Mouse (Mus musculus) intestine, postnatal 0 days (tissue): ENCODE data around the gene Scly. TPM values are rescaled to one million over a fixed set of nuclear protein-coding genes. Genes with fewer than 3 reads are reported as not detected.

ENCODE experiments used
- ATAC-seq: fragments of 200-750 bp; cut with Nextera tagmentation; 2 replicates; pipeline ENCODE4 v1.8.0; 2017; ENCODE audit warnings: mild to moderate bottlenecking, moderate TSS enrichment, moderate library complexity
- H3K27ac ChIP-seq: fragments of 300-500 bp; sonication (generic); 2 replicates; pipeline ENCODE4 v1.5.1; 2014; ENCODE audit warnings: mild to moderate bottlenecking, low read depth, low read length, moderate library complexity
- H3K27me3 ChIP-seq: fragments of 300-500 bp; sonication (generic); replicated peaks from 2 replicates; pipeline ENCODE4 v1.6.1; 2014; ENCODE audit warnings: low read length, mixed read lengths; ENCODE audit not compliant: control insufficient read depth, insufficient read depth
- H3K36me3 ChIP-seq: fragments of 300-500 bp; sonication (generic); 2 replicates; pipeline ENCODE4 v1.6.1; 2014; ENCODE audit warnings: mild to moderate bottlenecking, moderate library complexity; ENCODE audit not compliant: control insufficient read depth, insufficient read depth
- H3K4me1 ChIP-seq: fragments of 300-500 bp; sonication (generic); replicated peaks from 2 replicates; pipeline ENCODE4 v1.6.1; 2014; ENCODE audit warnings: antibody characterized with exemption, low read length, mixed read lengths; ENCODE audit not compliant: control insufficient read depth, insufficient read depth
- H3K4me2 ChIP-seq: fragments of 300-500 bp; sonication (generic); replicated peaks from 2 replicates; pipeline ENCODE4 v1.6.1; 2014; ENCODE audit warnings: low read depth, mild to moderate bottlenecking, moderate library complexity
- H3K4me3 ChIP-seq: fragments of 300-500 bp; sonication (generic); 2 replicates; pipeline ENCODE4 v1.5.1; 2014; ENCODE audit warnings: low read depth, low read length
- H3K9ac ChIP-seq: fragments of 300-500 bp; sonication (generic); 2 replicates; pipeline ENCODE4 v1.6.1; 2014; ENCODE audit warnings: mild to moderate bottlenecking, low read depth, low read length
- H3K9me3 ChIP-seq: fragments of 300-500 bp; sonication (generic); 2 replicates; pipeline ENCODE4 v1.6.1; 2016; ENCODE audit warnings: mixed run types; ENCODE audit not compliant: control insufficient read depth
- CTCF ChIP-seq: sonication (generic); IDR thresholded peaks from 2 replicates; pipeline ENCODE4 v1.5.1; 2016; ENCODE audit warnings: low read depth, mild to moderate bottlenecking, control low read depth, antibody characterized with exemption, moderate library complexity
- WGBS: fragments of 180-500 bp; shearing (Covaris S2); extraction: QIAGEN DNeasy Blood & Tissue Kit; methylation state at CpG from one replicate; pipeline ENCODE4 v1.1.7; 2014; 5-methylcytosine and 5-hydroxymethylcytosine counted together
- polyA plus RNA-seq: library from polyadenylated mRNA; unstranded; fragments of >200 nt; fragmentation: Nextera tagmentation; extraction: Ambion mirVana; gene quantifications from 2 replicates; pipeline ENCODE4 v1.2.1, GENCODE M21; 2015

Gene Scly
- polyA plus RNA-seq, 1 experiment from 2014 or later: 20.2 TPM

DNA sequence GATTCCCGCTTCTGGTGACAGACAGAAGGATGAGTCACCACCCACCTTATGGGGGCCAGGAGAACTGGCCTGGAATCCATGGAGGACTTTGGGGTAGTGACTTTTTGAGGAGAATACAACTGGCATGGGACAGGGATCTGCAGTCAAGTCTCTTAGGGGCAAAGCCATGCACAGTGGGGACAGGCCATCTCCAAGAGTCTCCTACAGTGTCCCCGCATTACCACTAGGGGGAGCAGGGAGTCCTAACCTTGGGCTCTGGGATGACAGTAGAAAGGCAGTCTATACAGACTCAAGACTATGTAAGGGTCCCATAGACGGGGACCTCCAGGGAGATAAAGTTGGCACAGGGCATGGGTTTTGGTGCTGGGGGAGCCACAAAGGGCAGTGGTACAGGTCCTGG, 48.8 kb downstream of the Scly start:
- peak; percentile 93 for TF ChIP-seq CTCF
- no peaks in the 10 kb centered on the region for H3K9me3 ChIP-seq
- 36% methylated on average over 3 of the region's 3 CpGs for WGBS
- no peak overlapping the region for H3K9ac ChIP-seq
- H3K27me3 ChIP-seq: peaks cover 39% of the 10 kb centered on the region
- no peaks in the 10 kb centered on the region for H3K4me1 ChIP-seq
- H3K27ac ChIP-seq: no peak overlapping the region
- H3K4me2 ChIP-seq: no peak overlapping the region
- no peaks in the 10 kb centered on the region for H3K36me3 ChIP-seq
- no peak overlapping the region for H3K4me3 ChIP-seq
- ATAC-seq: peak; percentile 42; the same call in 1 of the 2 replicates

DNA sequence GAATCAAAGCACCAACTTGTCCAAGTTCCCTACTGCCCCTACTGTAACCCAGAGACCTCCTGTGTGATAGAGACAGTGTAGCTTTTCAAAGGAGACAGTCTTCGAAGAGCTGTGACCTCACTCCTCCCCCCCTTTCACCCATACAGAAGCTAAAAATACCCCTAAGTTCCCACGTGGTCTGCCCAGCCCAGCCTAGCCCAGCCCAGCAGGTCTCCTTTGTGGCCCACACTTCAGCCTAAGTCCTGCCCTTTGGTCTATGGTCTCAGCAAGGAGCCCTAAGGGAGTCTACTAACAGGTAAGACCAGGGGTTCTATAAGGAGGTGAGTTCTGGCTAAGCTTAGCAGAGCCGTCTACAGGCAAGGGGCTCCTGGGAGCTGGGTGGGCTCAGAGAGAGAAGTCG, 52.7 kb downstream of the Scly start, which contains the start of gene Klhl30:
Klhl30 (plus strand) TSS at position 176 of the 400 bp plus-strand sequence.
- no peak for TF ChIP-seq CTCF
- 58% methylated on average over 4 of the region's 4 CpGs for WGBS
- no peak for ATAC-seq
- no peaks in the 10 kb centered on the region for H3K36me3 ChIP-seq
- H3K27me3 ChIP-seq: peaks cover 13% of the 10 kb centered on the region; the same call in 1 of the 2 replicates
- no peaks in the 10 kb centered on the region for H3K4me1 ChIP-seq
- no peak within 1 kb of the TSS for H3K4me2 ChIP-seq
- no peak within 1 kb of the TSS for H3K4me3 ChIP-seq
- no peak within 1 kb of the TSS for H3K9ac ChIP-seq
- H3K9me3 ChIP-seq: no peaks in the 10 kb centered on the region
- H3K27ac ChIP-seq: no peak within 1 kb of the TSS

DNA sequence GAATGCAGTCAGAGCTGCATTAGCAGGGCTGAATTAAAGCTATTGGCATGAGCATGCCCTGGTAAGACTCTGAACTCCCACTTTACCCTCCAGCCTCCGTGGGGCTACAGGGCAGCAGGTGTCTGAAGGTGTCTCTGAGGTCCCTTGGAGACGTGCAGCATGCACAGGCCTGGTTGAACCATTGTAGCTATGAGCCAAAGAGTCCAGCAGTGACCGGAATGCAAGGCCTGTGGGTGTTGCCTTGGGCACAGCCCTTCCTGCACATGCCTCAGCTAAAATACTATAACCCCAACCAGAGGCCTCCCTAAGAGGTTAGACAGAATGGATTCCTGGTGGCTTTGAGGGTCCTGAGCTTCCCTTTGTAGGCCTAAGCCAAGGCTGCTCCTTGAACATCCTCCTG, 53.1 kb downstream of the Scly start:
- Histone ChIP-seq H3K27me3 (0 out of 2 replicates have a peak, but pooled peaks cover 9% of the 10 kb centered on the region), H3K9ac (no peak overlapping the region), H3K36me3 (no peaks in the 10 kb centered on the region), H3K4me2 (no peak overlapping the region), H3K9me3 (no peaks in the 10 kb centered on the region), H3K27ac (no peak overlapping the region), H3K4me3 (no peak overlapping the region), H3K4me1 (no peaks in the 10 kb centered on the region)
- WGBS: 71% methylated on average over 3 of the region's 3 CpGs
- no peak for ATAC-seq
- no peak for TF ChIP-seq CTCF

DNA sequence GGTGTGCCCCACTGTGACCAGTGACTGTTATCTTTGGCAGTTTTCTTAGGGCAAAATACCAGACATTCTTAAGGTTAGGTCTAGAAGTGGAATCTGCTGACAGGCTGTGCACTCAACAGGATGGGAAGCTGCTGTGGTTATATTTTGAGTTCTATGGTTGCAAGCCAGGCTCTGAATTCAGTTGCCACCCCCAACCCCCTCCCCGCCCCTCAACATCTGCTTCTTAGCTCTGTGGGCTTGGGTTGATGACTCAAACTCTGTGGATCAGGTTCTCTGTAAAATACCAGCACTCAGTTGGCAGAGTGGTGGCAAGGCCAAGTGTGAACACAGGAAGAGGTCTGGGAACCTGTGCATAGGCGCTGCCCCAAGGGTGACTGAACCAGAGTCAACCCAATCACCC, 54.1 kb downstream of the Scly start:
- Histone ChIP-seq H3K4me2 (no peak overlapping the region), H3K27ac (no peak overlapping the region), H3K36me3 (no peaks in the 10 kb centered on the region), H3K4me3 (no peak overlapping the region), H3K4me1 (no peaks in the 10 kb centered on the region), H3K27me3 (no peaks in the 10 kb centered on the region), H3K9ac (no peak overlapping the region), H3K9me3 (no peaks in the 10 kb centered on the region)
- WGBS: 85% methylated on average over 2 of the region's 2 CpGs
- ATAC-seq: no peak
- TF ChIP-seq CTCF: no peak

DNA sequence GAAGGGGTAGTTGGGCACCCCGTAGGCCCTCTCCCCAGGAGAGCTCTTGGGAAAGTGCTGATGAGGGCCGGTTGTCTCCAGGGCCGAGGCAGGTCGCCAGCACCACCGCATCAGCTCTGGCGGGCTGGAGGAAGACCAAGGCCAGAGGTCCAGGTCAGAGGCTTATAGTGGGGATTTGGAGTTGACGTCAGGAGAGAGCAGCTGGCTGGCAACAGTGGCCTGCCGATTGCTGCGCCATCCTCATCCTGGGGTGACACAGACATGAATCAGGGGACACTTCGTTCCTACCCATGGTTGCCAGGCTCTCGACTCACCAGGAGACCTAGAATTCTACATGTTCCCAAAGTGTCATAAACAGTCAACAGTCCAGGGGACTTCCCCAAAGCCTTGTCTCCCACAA, 58.0 kb downstream of the Scly start:
- no peaks in the 10 kb centered on the region for H3K27me3 ChIP-seq
- H3K9ac ChIP-seq: no peak overlapping the region
- no peaks in the 10 kb centered on the region for H3K9me3 ChIP-seq
- WGBS: 81% methylated on average over 11 of the region's 11 CpGs
- no peak for ATAC-seq
- TF ChIP-seq CTCF: no peak
- no peak overlapping the region for H3K27ac ChIP-seq
- no peaks in the 10 kb centered on the region for H3K4me1 ChIP-seq
- no peaks in the 10 kb centered on the region for H3K36me3 ChIP-seq
- H3K4me3 ChIP-seq: no peak overlapping the region
- no peak overlapping the region for H3K4me2 ChIP-seq

DNA sequence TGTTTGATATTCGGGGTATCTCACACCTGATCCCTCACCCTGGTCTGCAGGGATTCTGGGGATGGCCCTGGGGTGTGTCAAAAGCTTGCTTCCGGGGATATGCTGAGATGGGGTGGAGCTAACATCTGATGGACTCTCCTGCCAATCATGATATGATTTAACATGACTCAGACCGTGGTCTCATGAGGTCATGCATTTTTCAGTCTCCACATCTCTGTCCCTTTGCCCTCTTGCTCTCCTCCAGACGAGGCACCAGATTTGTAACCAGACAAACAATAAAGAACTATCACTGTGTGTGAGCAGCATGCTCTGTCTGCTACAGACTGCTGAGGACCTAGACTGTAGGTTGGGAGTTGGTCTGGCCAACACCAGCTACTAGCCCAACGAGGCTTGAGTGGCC, 64.0 kb downstream of the Scly start:
- Histone ChIP-seq H3K36me3 (no peaks in the 10 kb centered on the region), H3K4me1 (peaks cover under 1% of the 10 kb centered on the region; the same call in 1 of the 2 replicates), H3K27me3 (no peaks in the 10 kb centered on the region), H3K9me3 (no peaks in the 10 kb centered on the region), H3K4me2 (no peak overlapping the region), H3K27ac (no peak overlapping the region), H3K4me3 (no peak overlapping the region), H3K9ac (no peak overlapping the region)
- 69% methylated on average over 5 of the region's 5 CpGs for WGBS
- no peak for TF ChIP-seq CTCF
- ATAC-seq: no peak
